Mouse (Mus musculus): ENCODE data around the gene Ssbp4.
A peak's percentile ranks its signal among the peaks of the same experiment; 100 is the strongest.

- TF ChIP-seq CTCF (IDR thresholded peaks at IDR 0.05 in 2 of 3, conservative IDR thresholded peaks at IDR 0.05 in 1 of 3; ENCODE audit: control insufficient read depth in 1 of 3, insufficient read depth in 1 of 3, low read depth in 2 of 3, low read length in 3 of 3, poor library complexity in 1 of 3, severe bottlenecking in 1 of 3) (peak; percentile 33 to 56 (median 41)), ZNF384 (IDR thresholded peaks at IDR 0.05; ENCODE audit: low read depth, low read length) (peak; percentile 61), E2F4 (IDR thresholded peaks at IDR 0.05; ENCODE audit: borderline replicate concordance, low read depth, low read length) (no peak), EP300 (IDR thresholded peaks at IDR 0.05; ENCODE audit: low read depth in 1 of 2, low read length in 2 of 2) (no peak), POLR2A (IDR thresholded peaks at IDR 0.05; ENCODE audit: control insufficient read depth in 1 of 2, insufficient read depth in 1 of 2, low read depth in 1 of 2, low read length in 2 of 2, poor library complexity in 1 of 2) (no peak), GATA1 (IDR thresholded peaks at IDR 0.05; ENCODE audit: low read depth, low read length) (no peak), KAT2A (conservative IDR thresholded peaks at IDR 0.05; ENCODE audit: low read depth, low read length) (no peak), NELFE (IDR thresholded peaks at IDR 0.05; ENCODE audit: low read depth, low read length) (no peak), ETS1 (IDR thresholded peaks at IDR 0.05; ENCODE audit: low read depth, low read length) (no peak), ZMIZ1 (IDR thresholded peaks at IDR 0.05; ENCODE audit: low read depth, low read length) (no peak), MAFK (IDR thresholded peaks at IDR 0.05; ENCODE audit: borderline replicate concordance, low read depth, low read length) (no peak), ZKSCAN1 (IDR thresholded peaks at IDR 0.05; ENCODE audit: low read depth, low read length) (no peak), MAZ (IDR thresholded peaks at IDR 0.05; ENCODE audit: low read depth, low read length) (no peak)
These were observed 49.7 kb downstream of the Ssbp4 start for GRCm38 (mm10) chr8:70558983-70559382.

Data from MEL (cell line).